Mouse (Mus musculus) neural tube, embryonic 11.5 days (tissue): ENCODE data around the gene Nit1. TPM values are rescaled to one million over a fixed set of nuclear protein-coding genes. Genes with fewer than 3 reads are reported as not detected.
A peak's percentile ranks its signal among the peaks of the same experiment; 100 is the strongest.

Experiments
- ATAC-seq: fragments of 200-750 bp; cut with Nextera tagmentation; 2 replicates; pipeline ENCODE4 v1.8.0; 2017; ENCODE audit warnings: moderate number of reproducible peaks, mild to moderate bottlenecking, moderate TSS enrichment, moderate library complexity; ENCODE audit not compliant: insufficient read depth, low FRiP score, low TSS enrichment
- DNase-seq: peaks from one replicate; pipeline ENCODE4 v3.0.0-alpha.2; 2015; ENCODE audit warnings: low spot score
- H3K27ac ChIP-seq: fragments of 300-500 bp; sonication (generic); 2 replicates; pipeline ENCODE4 v1.5.1; 2014; ENCODE audit warnings: low read depth, mild to moderate bottlenecking, low read length
- H3K27me3 ChIP-seq: fragments of 300-500 bp; sonication (generic); 2 replicates; pipeline ENCODE4 v1.6.1; 2014; ENCODE audit warnings: mild to moderate bottlenecking, low read length, mixed read lengths; ENCODE audit not compliant: control insufficient read depth, insufficient read depth
- H3K36me3 ChIP-seq: fragments of 300-500 bp; sonication (generic); 2 replicates; pipeline ENCODE4 v1.6.1; 2014; ENCODE audit warnings: mild to moderate bottlenecking, low read length, moderate library complexity, mixed read lengths; ENCODE audit not compliant: control insufficient read depth, insufficient read depth
- H3K4me1 ChIP-seq: fragments of 300-500 bp; sonication (generic); 2 replicates; pipeline ENCODE4 v1.6.1; 2014; ENCODE audit warnings: low read length, mixed read lengths; ENCODE audit not compliant: control insufficient read depth, insufficient read depth
- H3K4me2 ChIP-seq: fragments of 300-500 bp; sonication (generic); 2 replicates; pipeline ENCODE4 v1.6.1; 2014; ENCODE audit warnings: low read depth, mild to moderate bottlenecking, moderate library complexity
- H3K4me3 ChIP-seq: fragments of 300-500 bp; sonication (generic); 2 replicates; pipeline ENCODE4 v1.5.1; 2014; ENCODE audit warnings: low read depth, low read length
- H3K9ac ChIP-seq: fragments of 300-500 bp; sonication (generic); 2 replicates; pipeline ENCODE4 v1.6.1; 2014; ENCODE audit warnings: mild to moderate bottlenecking, low read length
- H3K9me3 ChIP-seq: fragments of 300-500 bp; sonication (generic); 2 replicates; pipeline ENCODE4 v1.6.1; 2016; ENCODE audit warnings: low read length; ENCODE audit not compliant: control insufficient read depth
- WGBS: fragments of 180-500 bp; shearing (Covaris S2); extraction: QIAGEN DNeasy Blood & Tissue Kit; methylation state at CpG from one replicate; pipeline ENCODE4 v1.1.7; 2014; 5-methylcytosine and 5-hydroxymethylcytosine counted together
- polyA plus RNA-seq: library from polyadenylated mRNA; unstranded; fragments of >200 nt; fragmentation: Nextera tagmentation; extraction: Ambion mirVana; gene quantifications from 2 replicates; pipeline ENCODE4 v1.2.1, GENCODE M21; 2014

Gene Nit1
- polyA plus RNA-seq, 1 experiment from 2014 or later, result 30.7 TPM

DNA sequence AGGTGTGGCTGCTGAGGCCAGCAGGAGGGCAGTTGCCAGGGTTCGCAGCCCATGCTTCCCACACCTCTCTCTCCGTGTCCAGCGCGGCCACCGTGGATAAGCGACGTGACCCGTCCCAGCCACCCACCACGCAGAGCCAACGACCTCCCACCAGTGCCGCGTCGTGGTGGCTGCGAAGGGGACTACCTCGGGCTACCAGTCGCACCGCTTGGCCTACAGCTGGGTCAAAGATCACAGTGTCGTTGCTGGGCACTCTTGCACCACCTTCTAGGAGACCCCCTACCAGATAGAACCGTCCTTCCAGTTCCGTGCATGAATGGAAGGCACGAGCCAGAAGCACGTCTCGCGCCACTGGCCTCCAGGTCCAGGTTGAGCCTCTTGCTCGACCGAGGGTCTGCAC lies 14.8 kb upstream of the Nit1 start:
- DNase-seq (no peak), ATAC-seq (peak; percentile 66; the same call in 1 of the 2 replicates)
- H3K27ac ChIP-seq, result peak overlapping the region; percentile 45
- H3K4me3 ChIP-seq, result peak overlapping the region; percentile 32
- peak overlapping the region; percentile 41 for H3K9ac ChIP-seq
- H3K4me1 ChIP-seq, result peaks cover 5% of the 10 kb centered on the region
- H3K9me3 ChIP-seq, result peaks cover 3% of the 10 kb centered on the region; the same call in 1 of the 2 replicates
- WGBS, result 5% methylated on average over 26 of the region's 26 CpGs
- H3K27me3 ChIP-seq, result no peaks in the 10 kb centered on the region
- 0 out of 2 replicates have a peak, but pooled peaks cover 2% of the 10 kb centered on the region for H3K36me3 ChIP-seq
- H3K4me2 ChIP-seq, result peak overlapping the region; percentile 80

DNA sequence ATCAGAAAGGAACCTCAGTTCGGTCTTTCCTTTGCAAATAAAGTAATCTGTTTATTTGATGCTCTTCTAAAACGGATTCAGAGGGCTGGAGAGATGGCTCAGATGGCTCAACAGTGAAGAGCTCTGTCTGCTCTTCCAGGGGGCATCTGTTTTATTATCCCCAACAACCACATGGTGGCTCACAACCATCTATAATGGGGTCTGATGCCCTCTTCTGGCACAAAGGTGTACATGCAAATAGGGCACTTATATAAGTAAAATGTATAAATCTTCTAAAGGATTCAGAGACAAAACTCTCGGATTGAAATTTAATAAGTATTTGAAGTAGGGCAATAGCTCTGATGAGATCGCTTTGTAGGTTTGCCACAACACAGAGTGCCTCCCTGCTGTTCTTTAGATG lies 13.0 kb upstream of the Nit1 start:
- no peak overlapping the region for H3K4me3 ChIP-seq
- no peaks in the 10 kb centered on the region for H3K27me3 ChIP-seq
- no peak overlapping the region for H3K4me2 ChIP-seq
- H3K4me1 ChIP-seq, result peaks cover 5% of the 10 kb centered on the region
- ATAC-seq, result no peak
- H3K36me3 ChIP-seq, result 0 out of 2 replicates have a peak, but pooled peaks cover 2% of the 10 kb centered on the region
- WGBS, result 77% methylated on average over 4 of the region's 4 CpGs
- peaks cover 3% of the 10 kb centered on the region; the same call in 1 of the 2 replicates for H3K9me3 ChIP-seq
- no peak overlapping the region for H3K9ac ChIP-seq
- no peak overlapping the region for H3K27ac ChIP-seq
- DNase-seq, result peak; percentile 19

DNA sequence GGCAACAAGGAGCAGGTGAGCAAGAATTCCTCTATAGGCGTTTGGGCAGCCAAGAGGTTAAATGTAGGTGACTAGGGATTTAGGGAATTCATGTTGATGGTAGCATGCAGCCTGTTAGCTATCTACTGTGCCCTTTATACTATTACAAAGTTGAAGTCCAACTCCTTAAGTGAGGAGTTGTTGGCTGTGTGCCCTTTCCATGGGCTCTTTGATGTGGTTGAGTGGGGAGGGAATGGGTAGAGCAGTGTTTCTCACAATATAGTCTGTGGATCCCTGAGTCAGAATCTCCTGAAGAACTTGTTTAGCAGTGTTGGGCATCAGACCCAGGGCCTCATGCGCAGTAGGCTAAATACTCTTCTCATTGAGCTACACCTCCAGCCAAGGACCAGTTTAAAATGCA lies 11.4 kb upstream of the Nit1 start:
- Histone ChIP-seq H3K4me3 (no peak overlapping the region), H3K36me3 (peaks cover 2% of the 10 kb centered on the region; the same call in 1 of the 2 replicates), H3K9ac (no peak overlapping the region), H3K9me3 (peaks cover 3% of the 10 kb centered on the region; the same call in 1 of the 2 replicates), H3K27me3 (no peaks in the 10 kb centered on the region), H3K27ac (no peak overlapping the region), H3K4me1 (peaks cover 5% of the 10 kb centered on the region), H3K4me2 (no peak overlapping the region)
- WGBS, result 91% methylated on average over 2 of the region's 2 CpGs
- ATAC-seq (no peak), DNase-seq (no peak)

DNA sequence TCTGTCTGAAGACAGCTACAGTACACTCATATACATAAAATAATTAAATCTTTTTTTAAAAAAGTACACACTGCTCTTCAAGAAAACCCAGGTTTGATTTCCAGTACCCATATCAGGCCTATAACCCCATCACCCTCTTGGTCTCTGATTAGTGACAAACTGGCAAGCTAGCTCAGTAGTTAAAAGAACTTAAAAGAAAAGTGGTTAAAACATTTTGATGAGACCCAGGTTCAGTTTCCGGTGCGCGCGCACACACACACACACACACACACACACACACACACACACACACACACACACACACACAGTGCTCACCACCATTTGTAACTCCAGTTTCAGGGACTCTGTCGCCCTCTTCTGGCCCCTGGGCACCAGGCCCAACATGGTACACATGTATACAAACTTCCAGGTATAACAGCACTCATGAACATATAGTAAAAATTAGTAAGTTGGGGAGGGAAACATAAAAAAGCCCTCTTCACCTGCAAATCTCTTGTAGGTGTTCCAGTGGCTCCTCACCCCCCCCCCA lies 10.4 kb upstream of the Nit1 start:
- H3K27me3 ChIP-seq, result no peaks in the 10 kb centered on the region
- H3K4me1 ChIP-seq, result peaks cover 5% of the 10 kb centered on the region
- no peak overlapping the region for H3K4me3 ChIP-seq
- H3K9me3 ChIP-seq, result peaks cover 3% of the 10 kb centered on the region; the same call in 1 of the 2 replicates
- DNase-seq (peak; percentile 30), ATAC-seq (no peak)
- no peak overlapping the region for H3K27ac ChIP-seq
- 83% methylated on average over 5 of the region's 5 CpGs for WGBS
- peaks cover 2% of the 10 kb centered on the region; the same call in 1 of the 2 replicates for H3K36me3 ChIP-seq
- H3K9ac ChIP-seq, result no peak overlapping the region
- no peak overlapping the region for H3K4me2 ChIP-seq

DNA sequence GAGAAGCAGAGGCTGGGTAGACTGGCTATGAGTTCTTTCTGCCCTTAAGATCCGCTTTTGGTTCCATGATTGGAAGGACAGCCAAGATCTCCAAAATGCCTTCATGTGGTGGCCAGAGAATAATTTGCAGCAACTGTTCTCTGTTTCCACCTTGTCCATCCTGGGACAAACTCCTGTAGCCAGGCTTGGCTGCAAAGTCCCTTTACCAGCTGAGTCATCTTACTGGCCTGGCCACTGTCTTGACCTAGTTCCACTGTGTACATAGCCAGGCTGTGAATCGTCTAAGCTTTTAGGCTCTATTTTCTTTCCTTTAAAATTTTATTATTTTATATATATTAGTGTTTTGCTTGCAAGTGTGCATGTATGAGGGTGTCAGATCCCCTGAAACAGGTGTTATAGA lies 3.8 kb upstream of the Nit1 start:
- no peak for DNase-seq
- ATAC-seq, result no peak
- H3K36me3 ChIP-seq, result no peaks in the 10 kb centered on the region; the same call in 1 of the 2 replicates
- 95% methylated on average over 2 of the region's 2 CpGs for WGBS
- no peaks in the 10 kb centered on the region for H3K27me3 ChIP-seq
- no peak overlapping the region for H3K27ac ChIP-seq
- no peaks in the 10 kb centered on the region for H3K9me3 ChIP-seq
- H3K4me1 ChIP-seq, result peaks cover 6% of the 10 kb centered on the region; the same call in 1 of the 2 replicates
- H3K9ac ChIP-seq, result no peak overlapping the region
- no peak overlapping the region for H3K4me3 ChIP-seq
- H3K4me2 ChIP-seq, result no peak overlapping the region

DNA sequence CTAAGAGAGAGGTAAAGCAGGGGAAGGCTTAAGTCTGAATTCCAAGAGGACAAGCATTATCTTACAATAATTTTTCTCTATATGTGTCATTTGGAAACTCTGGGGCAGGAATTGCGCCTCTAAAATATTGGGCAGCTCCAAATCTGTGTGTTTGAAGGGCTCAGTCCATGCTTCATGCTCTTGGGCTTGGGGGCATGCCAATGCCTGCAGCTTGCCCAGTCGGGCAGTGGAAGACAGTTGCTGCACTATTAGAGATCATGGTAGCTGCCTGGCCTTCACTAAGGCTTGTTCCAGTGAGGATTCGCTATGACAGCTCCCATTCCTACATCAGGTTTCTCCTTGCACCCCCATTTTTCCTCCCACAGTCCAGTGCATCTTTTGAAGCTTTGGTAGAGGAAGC lies 3.2 kb upstream of the Nit1 start:
- WGBS, result 93% methylated on average over 3 of the region's 3 CpGs
- Histone ChIP-seq H3K4me1 (peaks cover 6% of the 10 kb centered on the region; the same call in 1 of the 2 replicates), H3K27ac (no peak overlapping the region), H3K4me3 (no peak overlapping the region), H3K9ac (no peak overlapping the region), H3K9me3 (no peaks in the 10 kb centered on the region), H3K36me3 (no peaks in the 10 kb centered on the region; the same call in 1 of the 2 replicates), H3K4me2 (no peak overlapping the region), H3K27me3 (no peaks in the 10 kb centered on the region)
- no peak for ATAC-seq
- DNase-seq, result no peak

DNA sequence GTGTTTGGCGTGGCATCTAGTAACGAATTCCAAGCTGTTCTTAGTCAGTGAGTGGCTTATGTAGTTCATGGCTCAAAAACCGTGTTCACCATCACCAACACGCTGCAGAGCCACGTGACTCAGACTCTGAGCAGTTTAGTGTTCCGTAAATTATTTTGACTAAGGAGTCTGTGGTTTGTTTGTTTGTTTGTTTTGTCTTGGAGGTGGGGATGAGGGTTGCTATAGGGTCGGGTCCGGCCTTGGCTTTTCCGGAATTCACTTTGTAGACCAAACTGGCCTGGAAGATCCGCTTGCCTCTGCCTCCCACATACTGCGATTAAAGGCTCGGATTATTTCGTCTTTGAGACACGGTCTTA lies 627 bp upstream of the Nit1 start:
- Histone ChIP-seq H3K9ac (peak overlapping the region; percentile 76), H3K27me3 (no peaks in the 10 kb centered on the region), H3K4me3 (peak overlapping the region; percentile 73), H3K4me1 (peaks cover 6% of the 10 kb centered on the region; the same call in 1 of the 2 replicates), H3K27ac (no peak overlapping the region), H3K4me2 (peak overlapping the region; percentile 79), H3K36me3 (peaks cover 3% of the 10 kb centered on the region; the same call in 1 of the 2 replicates), H3K9me3 (no peaks in the 10 kb centered on the region)
- ATAC-seq (0 out of 2 replicates have a peak, but pooled peaks have one; percentile 2), DNase-seq (no peak)
- 3% methylated on average over 14 of the region's 14 CpGs for WGBS

DNA sequence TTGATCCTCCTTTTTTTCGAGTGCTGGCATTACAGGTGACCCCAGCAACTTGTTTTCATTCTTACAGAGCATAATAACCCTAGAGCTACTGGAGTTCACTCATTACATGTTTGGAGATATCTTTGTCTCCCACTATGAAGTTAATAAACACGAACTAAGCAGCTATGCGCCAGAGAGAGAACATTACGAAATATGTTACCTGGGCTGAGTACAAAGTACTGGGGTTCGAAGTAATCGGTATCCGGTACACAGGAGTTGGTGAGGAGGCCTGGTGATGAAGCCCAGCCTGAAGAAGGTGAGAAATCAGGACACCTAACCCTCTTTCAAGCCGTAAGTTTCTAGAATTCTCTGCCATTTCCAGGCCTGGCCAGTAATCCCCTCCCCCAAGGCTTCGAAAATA lies 731 bp downstream of the Nit1 start:
- DNase-seq (no peak), ATAC-seq (0 out of 2 replicates have a peak, but pooled peaks have one; percentile 11)
- Histone ChIP-seq H3K36me3 (peaks cover 3% of the 10 kb centered on the region; the same call in 1 of the 2 replicates), H3K4me3 (peak overlapping the region; percentile 73), H3K27me3 (no peaks in the 10 kb centered on the region), H3K9me3 (no peaks in the 10 kb centered on the region), H3K4me1 (peaks cover 6% of the 10 kb centered on the region; the same call in 1 of the 2 replicates), H3K27ac (no peak overlapping the region), H3K9ac (no peak overlapping the region; the same call in 1 of the 2 replicates), H3K4me2 (peak overlapping the region; percentile 79)
- 80% methylated on average over 9 of the region's 9 CpGs for WGBS
